Mouse (Mus musculus) hindbrain, embryonic 16.5 days (tissue): Measurements from ENCODE around the gene Uqcrh. TPM values are rescaled to one million over a fixed set of nuclear protein-coding genes. Genes with fewer than 3 reads are reported as not detected.

Experiments used
- ATAC-seq: fragments of 200-750 bp; cut with Nextera tagmentation; 2 replicates; pipeline ENCODE4 v1.8.0; 2017; ENCODE audit warnings: moderate TSS enrichment, moderate library complexity
- H3K27ac ChIP-seq: fragments of 300-500 bp; sonication (generic); 2 replicates; pipeline ENCODE4 v1.5.1; 2014; ENCODE audit warnings: low read depth, mild to moderate bottlenecking, control low read depth, low read length, moderate library complexity
- H3K27me3 ChIP-seq: fragments of 300-500 bp; sonication (generic); replicated peaks from 2 replicates; pipeline ENCODE4 v1.6.1; 2014; ENCODE audit warnings: low read length; ENCODE audit not compliant: control insufficient read depth, insufficient read depth
- H3K36me3 ChIP-seq: fragments of 300-500 bp; sonication (generic); 2 replicates; pipeline ENCODE4 v1.6.1; 2014; ENCODE audit warnings: mild to moderate bottlenecking, low read length, moderate library complexity, mixed read lengths; ENCODE audit not compliant: control insufficient read depth, insufficient read depth
- H3K4me1 ChIP-seq: fragments of 300-500 bp; sonication (generic); 2 replicates; pipeline ENCODE4 v1.6.1; 2014; ENCODE audit warnings: low read depth, low read length; ENCODE audit not compliant: control insufficient read depth, insufficient read depth
- H3K4me2 ChIP-seq: fragments of 300-500 bp; sonication (generic); 2 replicates; pipeline ENCODE4 v1.6.1; 2014; ENCODE audit warnings: mild to moderate bottlenecking, low read length, control low read depth, moderate library complexity
- H3K4me3 ChIP-seq: fragments of 300-500 bp; sonication (generic); 2 replicates; pipeline ENCODE4 v1.5.1; 2014; ENCODE audit warnings: mild to moderate bottlenecking, low read length, control low read depth, moderate library complexity
- H3K9ac ChIP-seq: fragments of 300-500 bp; sonication (generic); 2 replicates; pipeline ENCODE4 v1.6.1; 2014; ENCODE audit warnings: low read depth, mild to moderate bottlenecking, control low read depth, low read length, moderate library complexity
- H3K9me3 ChIP-seq: fragments of 300-500 bp; sonication (generic); 2 replicates; pipeline ENCODE4 v1.6.1; 2014; ENCODE audit warnings: mild to moderate bottlenecking, low read length, moderate library complexity; ENCODE audit not compliant: control insufficient read depth
- WGBS: fragments of 180-500 bp; shearing (Covaris S2); extraction: QIAGEN DNeasy Blood & Tissue Kit; methylation state at CpG from one replicate; pipeline ENCODE4 v1.1.7; 2014; 5-methylcytosine and 5-hydroxymethylcytosine counted together
- polyA plus RNA-seq: library from polyadenylated mRNA; unstranded; fragments of >200 nt; fragmentation: Nextera tagmentation; extraction: Ambion mirVana; gene quantifications from 2 replicates; pipeline ENCODE4 v1.2.1, GENCODE M21; 2015

Uqcrh gene
- polyA plus RNA-seq, 1 experiment from 2014 or later: 492 TPM

DNA sequence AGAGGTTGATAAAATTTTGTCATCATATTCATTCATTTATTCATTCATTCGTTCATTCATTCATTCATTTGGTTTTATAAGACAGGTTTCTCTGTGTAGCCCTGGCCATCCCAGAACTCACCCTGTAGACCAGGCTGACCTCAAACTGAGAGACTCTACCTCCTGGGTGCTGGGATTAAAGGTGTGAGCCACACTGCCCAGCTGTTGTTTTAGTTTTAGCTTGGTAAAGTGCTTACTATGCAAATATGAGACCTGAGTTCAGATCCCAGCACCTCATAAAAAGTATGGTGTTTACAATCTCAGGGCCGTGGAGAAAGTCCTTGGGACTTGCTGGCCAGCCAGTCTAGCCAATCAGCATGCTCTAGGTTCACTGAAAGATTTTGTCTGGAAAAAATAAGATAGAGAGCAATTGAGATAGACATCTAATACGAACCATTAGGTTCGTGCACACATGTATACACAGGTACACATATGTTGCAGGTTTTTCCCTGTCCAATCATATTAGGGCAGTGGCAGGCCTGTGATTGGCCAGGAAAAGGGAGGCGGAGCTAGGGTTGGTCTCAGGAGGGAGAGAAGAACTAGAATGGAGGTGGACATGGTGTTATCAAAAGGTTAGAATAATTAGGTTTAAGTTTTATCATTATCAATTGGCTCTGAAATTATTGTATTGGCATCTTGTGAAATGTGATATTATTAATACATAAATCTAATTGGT, 15.7 kb downstream of the Uqcrh start:
- Histone ChIP-seq H3K9me3 (no peaks in the 10 kb centered on the region), H3K4me2 (no peak overlapping the region), H3K4me3 (no peak overlapping the region), H3K27ac (no peak overlapping the region), H3K9ac (no peak overlapping the region), H3K36me3 (no peaks in the 10 kb centered on the region), H3K27me3 (no peaks in the 10 kb centered on the region), H3K4me1 (peaks cover 4% of the 10 kb centered on the region; the same call in 1 of the 2 replicates)
- WGBS: 81% methylated on average over 5 of the region's 5 CpGs
- no peak for ATAC-seq

DNA sequence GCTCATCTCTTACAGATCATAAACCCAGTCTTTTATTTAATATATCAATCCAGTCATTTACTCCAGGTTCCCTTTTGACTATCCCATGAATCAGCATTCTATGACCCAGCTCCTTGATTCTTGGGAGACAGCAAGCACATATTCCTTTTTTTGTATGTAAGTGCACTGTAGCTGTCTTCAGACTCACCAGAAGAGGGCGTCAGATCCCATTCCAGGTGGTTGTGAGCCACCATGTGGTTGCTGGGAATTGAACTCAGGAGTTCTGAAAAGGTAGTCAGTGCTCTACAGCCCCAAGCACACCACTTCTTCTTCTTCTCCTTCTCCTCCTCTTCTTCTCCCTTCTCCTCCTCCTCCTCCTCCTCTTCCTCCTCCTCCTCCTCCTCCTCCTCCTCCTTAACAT, 17.3 kb downstream of the Uqcrh start:
- Histone ChIP-seq H3K4me1 (peaks cover 10% of the 10 kb centered on the region; the same call in 1 of the 2 replicates), H3K27ac (no peak overlapping the region), H3K9ac (no peak overlapping the region), H3K27me3 (no peaks in the 10 kb centered on the region), H3K4me3 (no peak overlapping the region), H3K9me3 (no peaks in the 10 kb centered on the region), H3K36me3 (no peaks in the 10 kb centered on the region), H3K4me2 (no peak overlapping the region)
- no peak for ATAC-seq
- 8% methylated on average over 1 of the region's 1 CpGs for WGBS

DNA sequence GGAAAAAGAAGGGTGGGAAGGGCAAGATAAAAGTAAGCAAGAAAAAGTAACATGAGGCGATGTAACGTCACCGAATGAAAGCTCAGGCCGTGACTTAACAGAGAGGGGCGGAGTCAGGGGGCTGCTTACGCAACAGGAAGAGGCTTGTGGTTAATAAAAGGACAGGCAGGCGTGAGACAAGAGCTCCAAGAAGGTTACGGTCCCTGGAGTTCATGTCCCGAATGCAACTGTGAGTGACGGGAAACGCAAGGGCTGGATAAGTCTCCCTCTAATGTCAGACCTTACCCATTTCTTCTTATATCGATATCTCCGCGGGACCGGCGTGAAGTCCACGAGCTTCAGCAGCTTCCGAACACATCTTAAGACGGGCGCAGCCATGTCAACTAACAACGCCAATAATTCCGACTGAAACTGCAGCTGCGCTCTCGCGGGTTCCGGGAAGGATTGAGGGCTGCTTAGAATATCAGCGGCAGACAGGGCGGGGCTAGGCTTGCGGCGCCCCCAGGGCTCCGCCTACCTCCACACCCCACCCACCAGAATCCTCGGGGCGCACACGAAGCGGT, 21.4 kb downstream of the Uqcrh start, which contains the start of gene Nsun4:
TSS of gene Nsun4 (minus strand) at position 478 of the 563 bp plus-strand sequence.
- Histone ChIP-seq H3K4me1 (peaks cover 12% of the 10 kb centered on the region; the same call in 1 of the 2 replicates), H3K36me3 (no peaks in the 10 kb centered on the region), H3K27ac (peak within 1 kb of the TSS; percentile 86), H3K4me3 (peak within 1 kb of the TSS; percentile 63), H3K9me3 (no peaks in the 10 kb centered on the region), H3K9ac (peak within 1 kb of the TSS; percentile 72), H3K4me2 (peak within 1 kb of the TSS; percentile 65), H3K27me3 (no peaks in the 10 kb centered on the region)
- WGBS: under 1% methylated on average over 35 of the region's 35 CpGs
- peak; percentile 96 for ATAC-seq

DNA sequence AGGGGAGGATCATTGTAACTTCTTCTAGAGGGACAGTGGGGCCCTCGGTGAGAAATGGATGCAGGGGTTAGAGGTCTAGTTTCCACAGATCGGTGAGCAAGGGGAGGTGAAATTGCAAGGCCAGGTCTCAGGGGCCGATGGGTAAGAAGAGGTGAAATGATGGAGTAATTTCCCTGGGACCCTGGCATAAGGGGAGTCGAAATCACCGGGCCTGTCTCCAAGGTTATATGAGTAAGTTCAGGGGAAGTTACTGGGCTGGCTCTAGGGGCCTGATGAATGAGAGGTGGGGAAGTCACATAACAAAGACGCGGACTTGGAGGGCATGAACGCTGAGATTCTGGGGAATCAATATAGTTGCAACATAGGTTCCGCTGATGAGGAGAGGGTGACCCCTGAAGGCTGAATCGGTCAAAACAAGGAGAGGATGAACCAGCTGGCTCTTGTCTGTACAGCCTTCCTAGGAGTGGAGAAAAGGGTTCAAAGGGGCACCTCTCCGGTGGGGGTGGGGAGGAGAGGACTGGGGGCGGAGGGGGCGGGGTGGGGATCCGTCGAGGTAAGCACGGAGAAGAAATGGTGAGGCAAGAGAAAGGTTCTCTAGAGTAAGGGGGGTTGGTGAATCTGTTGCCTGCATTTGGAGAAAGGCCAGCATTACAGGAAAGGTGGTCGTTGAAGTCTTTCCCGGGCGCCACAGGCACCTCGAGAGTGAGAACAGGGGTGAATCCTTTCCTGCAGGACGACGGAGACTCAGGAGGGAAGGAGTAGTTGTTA, 22.2 kb downstream of the Uqcrh start:
- peak overlapping the region; percentile 63 for H3K4me3 ChIP-seq
- H3K4me2 ChIP-seq: peak overlapping the region; percentile 65
- H3K27me3 ChIP-seq: no peaks in the 10 kb centered on the region
- peak overlapping the region; percentile 19 for H3K9ac ChIP-seq
- peak; percentile 43 for ATAC-seq
- H3K4me1 ChIP-seq: peaks cover 12% of the 10 kb centered on the region; the same call in 1 of the 2 replicates
- H3K9me3 ChIP-seq: no peaks in the 10 kb centered on the region
- H3K27ac ChIP-seq: peak overlapping the region; percentile 86; the same call in 1 of the 2 replicates
- no peaks in the 10 kb centered on the region for H3K36me3 ChIP-seq
- WGBS: 9% methylated on average over 22 of the region's 22 CpGs

DNA sequence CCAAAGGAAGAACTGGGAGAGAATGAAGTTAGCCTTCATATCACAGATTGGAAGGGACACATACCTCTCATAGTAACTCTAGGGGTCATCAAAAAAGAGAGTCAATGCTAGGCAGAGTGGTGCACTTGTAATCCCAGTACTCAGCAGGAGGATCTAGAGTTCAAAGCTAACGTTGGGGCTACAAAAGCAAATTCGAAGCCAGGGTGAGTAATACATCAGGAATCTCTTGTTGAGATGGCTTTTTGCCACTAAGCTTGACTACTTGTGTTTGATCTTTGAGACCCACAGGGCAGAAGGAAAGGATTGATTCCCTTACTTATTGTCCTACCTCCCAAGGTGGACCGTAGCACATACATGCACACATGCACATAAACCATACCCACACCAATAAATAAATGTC, 25.7 kb downstream of the Uqcrh start:
- Histone ChIP-seq H3K9me3 (no peaks in the 10 kb centered on the region), H3K9ac (no peak overlapping the region), H3K27ac (no peak overlapping the region), H3K4me2 (no peak overlapping the region), H3K4me1 (peaks cover 8% of the 10 kb centered on the region; the same call in 1 of the 2 replicates), H3K27me3 (no peaks in the 10 kb centered on the region), H3K4me3 (no peak overlapping the region), H3K36me3 (no peaks in the 10 kb centered on the region)
- ATAC-seq: no peak
- WGBS: 83% methylated on average over 3 of the region's 3 CpGs

DNA sequence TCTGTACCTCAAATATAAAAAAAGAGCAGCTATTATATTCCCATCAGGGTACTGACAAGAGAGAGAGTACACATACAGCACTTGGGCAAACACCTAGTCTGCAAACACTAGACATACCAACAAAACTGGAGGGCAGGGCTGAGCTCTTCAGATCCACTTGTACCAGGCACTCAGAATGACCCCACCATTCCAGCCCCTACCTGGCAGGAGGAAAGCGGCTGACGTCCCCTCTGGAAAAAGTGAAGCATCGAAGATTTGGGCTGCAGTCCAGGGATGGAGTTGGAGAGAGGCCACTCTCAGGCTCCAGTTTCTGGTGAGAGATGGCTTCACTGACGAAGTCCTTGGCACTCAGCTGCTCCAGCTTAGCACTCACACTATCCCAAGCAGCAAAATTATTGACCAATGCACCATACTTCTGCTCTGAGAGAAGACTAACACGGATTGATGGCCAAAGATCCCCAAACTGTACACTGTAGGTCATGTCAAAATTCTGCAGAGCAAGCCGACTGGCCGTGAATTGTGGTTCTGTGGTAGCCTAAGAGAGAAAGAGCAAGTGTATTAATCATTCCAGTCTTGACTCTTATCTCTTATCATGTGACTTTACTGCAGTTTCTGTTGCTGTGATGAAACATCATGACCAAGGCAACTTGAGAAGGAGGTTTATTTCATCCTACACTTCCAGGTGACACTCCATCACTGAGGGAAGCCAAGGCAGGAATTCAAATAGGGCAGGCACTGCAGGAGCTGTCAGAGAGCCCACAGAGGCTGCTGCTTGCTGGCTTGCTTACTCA, 26.5 kb downstream of the Uqcrh start:
- no peak for ATAC-seq
- Histone ChIP-seq H3K4me2 (no peak overlapping the region), H3K9ac (no peak overlapping the region), H3K27ac (no peak overlapping the region), H3K36me3 (no peaks in the 10 kb centered on the region), H3K9me3 (no peaks in the 10 kb centered on the region), H3K27me3 (no peaks in the 10 kb centered on the region), H3K4me1 (peaks cover 7% of the 10 kb centered on the region; the same call in 1 of the 2 replicates), H3K4me3 (no peak overlapping the region)
- 81% methylated on average over 7 of the region's 7 CpGs for WGBS

DNA sequence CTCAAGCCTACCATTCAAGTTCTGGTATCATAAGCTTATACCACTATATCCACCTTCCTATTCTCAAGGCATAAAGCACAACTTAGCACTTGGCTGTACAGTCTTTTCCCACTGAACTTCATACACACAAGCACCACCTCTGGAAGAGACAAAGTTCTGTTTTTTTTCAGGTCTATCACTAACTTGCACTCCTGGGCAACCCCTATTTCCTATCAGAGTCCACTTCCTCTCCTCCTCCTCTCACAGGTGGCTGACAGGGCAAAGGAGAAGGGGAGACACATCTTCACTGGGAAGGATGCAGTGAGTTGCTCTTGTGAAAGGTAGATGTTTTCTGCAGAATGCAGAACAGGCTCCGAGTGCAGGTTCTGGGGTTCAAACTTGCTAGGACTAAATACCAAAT, 27.2 kb downstream of the Uqcrh start:
- Histone ChIP-seq H3K4me3 (no peak overlapping the region), H3K9ac (no peak overlapping the region), H3K36me3 (no peaks in the 10 kb centered on the region), H3K4me2 (no peak overlapping the region), H3K27me3 (no peaks in the 10 kb centered on the region), H3K9me3 (no peaks in the 10 kb centered on the region), H3K4me1 (peaks cover 3% of the 10 kb centered on the region; the same call in 1 of the 2 replicates), H3K27ac (no peak overlapping the region)
- WGBS: 94% methylated on average over 1 of the region's 1 CpGs
- ATAC-seq: no peak

DNA sequence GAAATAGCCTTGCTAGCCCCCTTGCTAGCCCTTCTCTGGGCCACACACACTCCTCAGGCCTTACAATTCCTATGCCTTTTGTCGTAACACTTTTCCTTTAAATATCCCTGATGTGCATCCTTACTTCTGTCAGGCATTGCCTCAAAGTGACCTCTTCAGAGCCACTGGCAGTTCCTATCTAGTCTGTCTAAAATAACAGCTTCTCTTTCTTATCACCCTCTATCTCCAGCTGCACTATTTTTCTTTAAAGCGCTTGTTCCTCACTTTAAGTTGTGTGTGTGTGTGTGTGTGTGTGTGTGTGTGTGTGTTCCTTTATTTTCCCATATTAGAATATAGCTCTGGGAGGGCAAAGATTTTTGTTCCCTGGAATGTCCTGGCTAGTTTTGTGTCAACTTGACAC, 28.3 kb downstream of the Uqcrh start:
- no peaks in the 10 kb centered on the region for H3K36me3 ChIP-seq
- H3K27ac ChIP-seq: no peak overlapping the region
- no peak overlapping the region for H3K4me3 ChIP-seq
- no peaks in the 10 kb centered on the region for H3K27me3 ChIP-seq
- no peaks in the 10 kb centered on the region for H3K9me3 ChIP-seq
- no peak for ATAC-seq
- H3K4me1 ChIP-seq: no peaks in the 10 kb centered on the region
- H3K9ac ChIP-seq: no peak overlapping the region
- H3K4me2 ChIP-seq: no peak overlapping the region
- 98% methylated on average over 2 of the region's 2 CpGs for WGBS
